Mouse (Mus musculus) adrenal gland, postnatal 14 days (tissue): ENCODE measurements at regions not wholly inside any gene's neighbourhood (a gene's known extent, or its start where the extent isn't known, plus 50 kb on each side); places are given as distances from the start of the nearest gene placed in this dataset.

Experiments
- DNase-seq: peaks from one replicate; pipeline ENCODE4 v3.0.0; 2021; ENCODE audit warnings: mixed read lengths

- DNase-seq: no peak
Observed at GRCm38 (mm10) chr10:116726031-116726430, 144.7 kb upstream of the Cnot2 start.

- DNase-seq: no peak
Observed at GRCm38 (mm10) chr10:116721986-116722385, 140.7 kb upstream of the Cnot2 start.

GRCm38 (mm10) chr10:116719616-116720015 is 138.3 kb upstream of the Cnot2 start:
- no peak for DNase-seq

- no peak for DNase-seq
Observed at GRCm38 (mm10) chr10:116717961-116718360, 136.7 kb upstream of the Cnot2 start.

GRCm38 (mm10) chr10:116717017-116717643 is 135.8 kb upstream of the Cnot2 start:
- no peak for DNase-seq

- peak; percentile 66 for DNase-seq
Observed at GRCm38 (mm10) chr10:116713456-116713855, 132.1 kb upstream of the Cnot2 start.

GRCm38 (mm10) chr10:116707025-116707424 is 125.7 kb upstream of the Cnot2 start:
- no peak for DNase-seq

GRCm38 (mm10) chr10:116701281-116701680 is 120.0 kb upstream of the Cnot2 start:
- DNase-seq: no peak

- DNase-seq: no peak
Observed at GRCm38 (mm10) chr10:116699711-116700110, 118.4 kb upstream of the Cnot2 start.

- DNase-seq: no peak
Observed at GRCm38 (mm10) chr10:116697628-116698316, 116.5 kb upstream of the Cnot2 start.

GRCm38 (mm10) chr10:116693816-116694215 is 112.5 kb upstream of the Cnot2 start:
- DNase-seq: no peak

- DNase-seq: peak; percentile 9
Observed at GRCm38 (mm10) chr10:116686741-116687140, 105.4 kb upstream of the Cnot2 start.

GRCm38 (mm10) chr10:116683374-116683773 is 102.1 kb upstream of the Cnot2 start:
- DNase-seq: no peak

GRCm38 (mm10) chr10:116678950-116679735 is 97.8 kb upstream of the Cnot2 start:
- no peak for DNase-seq

- DNase-seq: no peak
Observed at GRCm38 (mm10) chr10:116677949-116678348, 96.6 kb upstream of the Cnot2 start.

- no peak for DNase-seq
Observed at GRCm38 (mm10) chr10:116675171-116675570, 93.9 kb upstream of the Cnot2 start.

- DNase-seq: no peak
Observed at GRCm38 (mm10) chr10:116674348-116674747, 93.0 kb upstream of the Cnot2 start.

GRCm38 (mm10) chr10:116658162-116658962 is 77.1 kb upstream of the Cnot2 start:
- no peak for DNase-seq

GRCm38 (mm10) chr10:116655891-116656290 is 74.6 kb upstream of the Cnot2 start:
- no peak for DNase-seq

- no peak for DNase-seq
Observed at GRCm38 (mm10) chr10:116655018-116655807, 73.9 kb upstream of the Cnot2 start.

- no peak for DNase-seq
Observed at GRCm38 (mm10) chr10:116654091-116654490, 72.8 kb upstream of the Cnot2 start.
